Mouse (Mus musculus) liver, embryonic 12.5 days (tissue): ENCODE results near the gene Trim5. TPM values are rescaled to one million over a fixed set of nuclear protein-coding genes. Genes with fewer than 3 reads are reported as not detected.
"Not testable (repeated sequence)": the region's sequence is repeated elsewhere in the genome, so short reads cannot be mapped to it uniquely, and the experiment has no call there.

Experiments
- ATAC-seq: fragments of 200-750 bp; cut with Nextera tagmentation; 2 replicates; pipeline ENCODE4 v1.8.0; 2017; ENCODE audit warnings: moderate number of reproducible peaks, mild to moderate bottlenecking, moderate library complexity
- H3K27ac ChIP-seq: fragments of 300-500 bp; sonication (generic); 2 replicates; pipeline ENCODE4 v1.5.1; 2016; ENCODE audit warnings: mild to moderate bottlenecking
- H3K27me3 ChIP-seq: fragments of 300-500 bp; sonication (generic); replicated peaks from 2 replicates; pipeline ENCODE4 v1.6.1; 2016; ENCODE audit warnings: mild to moderate bottlenecking, moderate library complexity
- H3K36me3 ChIP-seq: fragments of 300-500 bp; sonication (generic); 2 replicates; pipeline ENCODE4 v1.6.1; 2016; ENCODE audit warnings: mild to moderate bottlenecking, moderate library complexity
- H3K4me1 ChIP-seq: fragments of 300-500 bp; sonication (generic); 2 replicates; pipeline ENCODE4 v1.6.1; 2016
- H3K4me2 ChIP-seq: fragments of 300-500 bp; sonication (generic); 2 replicates; pipeline ENCODE4 v1.6.1; 2016; ENCODE audit warnings: mild to moderate bottlenecking, moderate library complexity
- H3K4me3 ChIP-seq: fragments of 300-500 bp; sonication (generic); 2 replicates; pipeline ENCODE4 v1.5.1; 2016; ENCODE audit warnings: mild to moderate bottlenecking, moderate library complexity
- H3K9ac ChIP-seq: fragments of 300-500 bp; sonication (generic); 2 replicates; pipeline ENCODE4 v1.6.1; 2016; ENCODE audit warnings: mild to moderate bottlenecking, moderate library complexity
- H3K9me3 ChIP-seq: fragments of 300-500 bp; sonication (generic); replicated peaks from 2 replicates; pipeline ENCODE4 v1.6.1; 2016; ENCODE audit warnings: mild to moderate bottlenecking, moderate library complexity
- WGBS: fragments of 180-500 bp; shearing (Covaris S2); methylation state at CpG from one replicate; pipeline ENCODE4 v1.1.7; 2016; ENCODE audit not compliant: insufficient replicate concordance; 5-methylcytosine and 5-hydroxymethylcytosine counted together
- polyA plus RNA-seq: library from polyadenylated mRNA; unstranded; fragments of >200 nt; fragmentation: Nextera tagmentation; extraction: Ambion mirVana; gene quantifications from 2 replicates; pipeline ENCODE4 v1.2.1, GENCODE M21; 2016

Gene Trim5
- 0.33 and 0.38 TPM in 2 replicates for polyA plus RNA-seq

DNA sequence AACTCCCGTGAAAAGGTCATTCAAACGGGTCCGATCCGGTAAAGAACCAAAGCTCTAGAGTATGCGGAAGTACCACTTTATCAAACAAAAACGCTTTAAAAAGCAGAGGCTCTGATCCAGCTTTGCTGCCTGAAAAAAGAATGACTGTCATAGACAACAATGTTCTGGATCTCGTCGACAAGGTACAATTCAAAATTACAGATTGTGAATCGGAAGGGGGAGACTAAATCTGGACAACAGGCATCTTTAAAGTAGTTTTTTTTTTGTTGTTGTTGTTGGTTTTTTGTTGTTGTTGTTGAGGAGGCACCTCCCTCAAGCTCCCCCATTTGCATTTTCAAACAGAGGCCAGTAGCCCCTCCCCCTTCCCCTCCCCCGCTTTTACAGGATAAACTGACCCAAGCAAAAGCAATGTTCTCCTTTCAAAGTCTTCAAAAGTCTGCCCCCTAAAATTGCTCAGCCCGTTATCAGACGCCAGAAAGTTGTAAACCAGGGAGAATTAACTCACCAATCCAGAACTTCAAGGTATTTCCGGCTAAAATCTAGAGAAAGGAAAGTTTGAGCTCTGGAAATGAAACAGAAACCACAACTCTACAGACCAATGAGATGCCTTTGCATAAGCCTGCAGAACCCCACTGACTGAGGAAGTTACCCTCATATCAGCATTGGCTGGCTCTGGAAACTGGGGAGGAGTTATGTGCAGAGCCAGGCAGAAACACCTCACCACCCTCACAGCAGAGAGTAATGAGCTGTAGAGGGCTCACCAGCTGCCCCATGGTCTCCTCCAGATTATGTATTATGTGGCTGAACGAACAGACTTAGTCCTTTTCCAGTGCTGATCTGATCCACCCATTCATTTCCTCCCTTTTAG is at the start of gene Trim5:
Trim5 (minus strand) TSS at position 519 of the 868 bp plus-strand sequence.
- H3K27ac ChIP-seq, H3K36me3 ChIP-seq, H3K4me1 ChIP-seq, H3K27me3 ChIP-seq, H3K9me3 ChIP-seq: not testable (repeated sequence)
- Histone ChIP-seq H3K4me3 (peak within 1 kb of the TSS; percentile 50), H3K9ac (peak within 1 kb of the TSS; percentile 44; the same call in 1 of the 2 replicates), H3K4me2 (peak within 1 kb of the TSS; percentile 56)
- 28% methylated on average over 14 of the region's 14 CpGs for WGBS
- ATAC-seq, result peak; percentile 98

DNA sequence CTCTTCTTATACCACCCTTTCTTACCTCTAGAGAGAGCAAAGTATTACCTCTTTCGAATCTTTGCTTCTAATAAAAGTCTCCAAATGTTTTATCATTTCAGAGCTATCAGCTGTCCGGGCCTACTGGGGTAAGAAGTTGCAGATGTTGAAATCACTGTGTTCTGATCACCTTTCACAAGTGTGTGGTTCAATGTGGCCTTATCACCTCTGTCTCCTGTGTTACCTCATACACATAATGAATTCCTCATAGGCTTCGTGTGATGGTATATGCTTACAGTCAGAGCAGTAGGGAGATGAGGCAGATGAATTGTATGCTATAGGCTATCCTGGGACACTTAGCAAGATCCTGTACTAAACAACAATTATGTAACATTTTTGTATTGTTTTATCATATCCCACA is 47.7 kb upstream of the Trim5 start:
- H3K9ac ChIP-seq, result not testable (repeated sequence)
- 68% methylated on average over 3 of the region's 3 CpGs for WGBS

DNA sequence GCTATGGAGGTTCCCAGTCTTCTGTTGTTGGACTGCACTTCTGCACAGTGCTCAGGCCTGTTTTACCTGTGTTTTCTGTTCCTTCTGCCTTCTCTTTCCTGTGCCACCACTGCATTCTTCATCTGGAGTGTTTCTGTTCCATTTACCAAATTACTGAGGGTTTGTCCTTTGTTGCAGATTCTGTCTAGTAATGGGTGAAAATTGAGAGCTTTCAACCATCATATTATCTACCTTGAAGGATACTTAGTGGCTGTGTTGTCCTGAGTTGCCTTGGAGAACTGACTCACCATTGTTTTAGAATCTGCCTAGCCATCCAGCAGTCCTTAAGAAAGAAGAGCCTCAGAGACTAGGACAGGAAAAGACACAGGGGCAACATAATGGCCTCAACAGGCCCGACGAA is 41.3 kb upstream of the Trim5 start, which contains the start of gene Trim34b:
Trim34b (plus strand) TSS at position 301 of the 400 bp plus-strand sequence.
- H3K9ac ChIP-seq, H3K9me3 ChIP-seq, H3K27me3 ChIP-seq, H3K4me2 ChIP-seq, ATAC-seq, H3K27ac ChIP-seq, H3K4me3 ChIP-seq, H3K4me1 ChIP-seq, H3K36me3 ChIP-seq: not testable (repeated sequence)
- 72% methylated on average over 2 of the region's 2 CpGs for WGBS

More for the DNA sequence above, 47.7 kb upstream of the Trim5 start:
- H3K4me2 ChIP-seq, H3K36me3 ChIP-seq, H3K27ac ChIP-seq, H3K4me1 ChIP-seq, ATAC-seq, H3K4me3 ChIP-seq, H3K27me3 ChIP-seq, H3K9me3 ChIP-seq: not testable (repeated sequence)

DNA sequence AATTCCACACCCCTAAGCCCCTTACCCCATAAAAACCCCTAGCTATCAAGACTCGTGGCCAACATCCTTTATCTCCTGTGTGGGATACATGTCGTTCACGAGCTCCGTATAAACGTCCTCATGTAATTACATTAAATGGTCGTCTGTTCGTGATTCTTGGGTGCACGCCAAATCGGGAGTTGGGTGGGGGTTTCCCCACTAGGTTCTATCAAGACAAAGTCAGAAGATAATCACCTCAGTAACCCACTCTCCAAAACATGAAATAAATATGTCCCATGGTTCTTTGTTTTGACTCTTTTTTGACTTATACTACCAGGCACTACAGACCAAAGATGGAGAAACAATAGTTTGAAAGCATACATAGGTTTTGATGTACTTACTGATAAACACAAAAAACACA is 34.1 kb upstream of the Trim5 start:
- no peaks in the 10 kb centered on the region for H3K9me3 ChIP-seq
- 72% methylated on average over 9 of the region's 9 CpGs for WGBS
- no peak overlapping the region for H3K9ac ChIP-seq
- H3K4me2 ChIP-seq, result no peak overlapping the region
- H3K36me3 ChIP-seq, result no peaks in the 10 kb centered on the region
- ATAC-seq, result no peak
- H3K4me3 ChIP-seq, result no peak overlapping the region
- no peaks in the 10 kb centered on the region for H3K27me3 ChIP-seq
- H3K4me1 ChIP-seq, result no peaks in the 10 kb centered on the region
- H3K27ac ChIP-seq, result no peak overlapping the region

DNA sequence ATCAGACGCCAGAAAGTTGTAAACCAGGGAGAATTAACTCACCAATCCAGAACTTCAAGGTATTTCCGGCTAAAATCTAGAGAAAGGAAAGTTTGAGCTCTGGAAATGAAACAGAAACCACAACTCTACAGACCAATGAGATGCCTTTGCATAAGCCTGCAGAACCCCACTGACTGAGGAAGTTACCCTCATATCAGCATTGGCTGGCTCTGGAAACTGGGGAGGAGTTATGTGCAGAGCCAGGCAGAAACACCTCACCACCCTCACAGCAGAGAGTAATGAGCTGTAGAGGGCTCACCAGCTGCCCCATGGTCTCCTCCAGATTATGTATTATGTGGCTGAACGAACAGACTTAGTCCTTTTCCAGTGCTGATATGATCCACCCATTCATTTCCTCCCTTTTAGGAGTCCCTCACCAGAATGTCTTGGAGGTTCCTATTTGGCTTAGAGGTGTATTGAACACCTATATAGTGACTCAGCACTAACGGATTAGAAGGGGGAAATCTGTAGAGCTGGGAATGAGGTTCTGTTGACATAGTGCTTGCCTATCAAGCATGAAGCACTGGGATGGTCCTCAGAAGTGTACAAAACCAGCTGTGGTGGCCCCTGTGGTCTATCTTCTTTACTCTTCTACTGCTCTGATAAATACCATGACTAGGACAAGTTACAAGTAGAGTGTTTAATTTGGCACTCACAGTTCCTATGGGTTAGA is 27.6 kb upstream of the Trim5 start, which contains the start of gene Trim12a:
Trim12a (minus strand) TSS at position 98 of the 712 bp plus-strand sequence.
- Histone ChIP-seq H3K4me3 (peak within 1 kb of the TSS; percentile 59), H3K4me2 (peak within 1 kb of the TSS; percentile 64), H3K27ac (peak within 1 kb of the TSS; percentile 61), H3K9ac (peak within 1 kb of the TSS; percentile 58)
- 13% methylated on average over 4 of the region's 4 CpGs for WGBS
- H3K9me3 ChIP-seq, H3K27me3 ChIP-seq, H3K36me3 ChIP-seq, H3K4me1 ChIP-seq: not testable (repeated sequence)
- ATAC-seq, result peak; percentile 97

DNA sequence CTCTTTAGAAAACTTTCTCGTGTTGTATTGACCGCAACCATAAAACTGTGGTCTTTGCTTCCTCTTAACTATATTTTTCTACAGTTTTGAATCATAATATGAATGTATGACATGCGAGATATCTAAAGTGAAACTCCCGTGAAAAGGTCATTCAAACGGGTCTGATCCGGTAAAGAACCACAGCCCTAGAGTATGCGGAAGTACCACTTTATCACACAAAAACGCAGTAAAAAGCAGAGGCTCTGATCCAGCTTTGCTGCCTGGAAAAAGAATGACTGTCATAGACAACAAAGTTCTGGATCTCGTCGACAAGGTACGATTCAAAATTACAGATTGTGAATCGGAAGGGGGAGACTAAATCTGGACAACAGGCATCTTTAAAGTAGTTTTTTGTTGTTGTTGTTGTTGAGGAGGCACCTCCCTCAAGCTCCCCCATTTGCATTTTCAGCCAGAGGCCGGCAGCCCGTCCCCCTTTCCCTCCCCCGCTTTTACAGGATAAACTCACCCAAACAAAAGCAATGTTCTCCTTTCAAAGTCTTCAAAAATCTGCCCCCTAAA is 27.0 kb upstream of the Trim5 start:
- Histone ChIP-seq H3K4me2 (peak overlapping the region; percentile 64), H3K27me3 (no peaks in the 10 kb centered on the region), H3K9me3 (no peaks in the 10 kb centered on the region), H3K4me1 (0 out of 2 replicates have a peak, but pooled peaks cover 5% of the 10 kb centered on the region), H3K4me3 (peak overlapping the region; percentile 59), H3K27ac (peak overlapping the region; percentile 61), H3K36me3 (no peaks in the 10 kb centered on the region), H3K9ac (peak overlapping the region; percentile 58)
- 5% methylated on average over 15 of the region's 15 CpGs for WGBS
- ATAC-seq, result peak; percentile 79

DNA sequence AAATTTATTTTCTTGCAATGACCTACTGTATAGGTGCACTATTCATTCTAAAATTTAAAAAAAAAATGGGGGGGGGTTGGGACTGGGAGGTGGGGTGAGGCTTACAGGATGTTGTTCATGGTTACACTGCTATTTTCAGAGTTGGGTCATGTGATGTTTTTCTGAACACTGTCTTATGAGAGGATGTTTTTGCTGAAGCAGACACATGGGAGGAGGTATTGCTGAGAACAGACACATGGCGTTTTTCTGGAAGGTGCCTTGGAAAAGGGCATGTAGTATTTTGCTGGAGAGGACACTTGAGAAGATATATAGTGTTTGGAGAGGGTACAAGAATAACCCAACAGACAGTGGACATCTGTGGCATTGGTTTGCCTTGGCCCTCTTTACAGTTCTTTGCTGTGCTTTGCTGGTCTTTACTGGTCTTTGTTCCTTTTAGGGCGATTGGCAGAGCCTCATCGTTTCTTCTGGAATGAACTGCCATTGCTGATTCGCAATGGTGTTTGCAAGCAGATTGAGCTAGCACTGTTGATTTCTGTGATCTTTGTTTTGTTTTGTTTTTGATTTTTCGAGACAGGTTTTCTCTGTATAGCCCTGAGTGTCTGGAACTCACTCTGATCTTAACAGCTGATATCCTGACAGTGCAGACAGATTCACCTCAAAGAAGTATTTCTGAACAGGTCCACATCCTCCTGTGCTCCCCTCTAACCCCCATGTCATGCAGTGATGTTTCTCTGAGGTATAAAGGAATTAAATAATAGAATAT is 3.9 kb upstream of the Trim5 start:
- no peak for ATAC-seq
- H3K36me3 ChIP-seq, result no peaks in the 10 kb centered on the region
- H3K4me2 ChIP-seq, result no peak overlapping the region
- no peaks in the 10 kb centered on the region for H3K27me3 ChIP-seq
- no peak overlapping the region for H3K9ac ChIP-seq
- no peak overlapping the region for H3K4me3 ChIP-seq
- no peak overlapping the region for H3K27ac ChIP-seq
- H3K4me1 ChIP-seq, result no peaks in the 10 kb centered on the region
- no peaks in the 10 kb centered on the region for H3K9me3 ChIP-seq
- WGBS, result 62% methylated on average over 5 of the region's 5 CpGs

DNA sequence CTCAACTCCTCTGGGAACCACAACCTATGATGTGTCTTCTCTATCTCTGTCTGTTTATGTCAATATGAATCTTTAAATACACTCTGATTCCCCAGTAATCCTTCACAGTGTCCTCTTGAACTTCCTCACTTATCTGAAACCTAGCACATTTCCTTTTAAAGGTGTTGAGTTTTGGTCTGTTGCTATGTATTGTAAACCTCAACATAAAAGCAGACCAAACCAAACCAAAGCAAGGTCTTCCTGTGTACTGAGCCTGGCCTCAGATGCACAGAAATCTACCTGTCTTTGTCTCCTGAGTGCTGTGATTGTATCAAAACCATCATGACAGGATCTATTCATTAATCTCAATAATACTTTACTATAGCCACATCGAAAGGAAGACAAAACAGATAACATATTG is 2.7 kb upstream of the Trim5 start:
- Histone ChIP-seq H3K4me1 (no peaks in the 10 kb centered on the region), H3K4me2 (no peak overlapping the region), H3K9me3 (no peaks in the 10 kb centered on the region), H3K27me3 (no peaks in the 10 kb centered on the region), H3K9ac (no peak overlapping the region), H3K4me3 (no peak overlapping the region), H3K27ac (no peak overlapping the region), H3K36me3 (no peaks in the 10 kb centered on the region)
- WGBS, result 70% methylated on average over 1 of the region's 1 CpGs
- ATAC-seq, result no peak

DNA sequence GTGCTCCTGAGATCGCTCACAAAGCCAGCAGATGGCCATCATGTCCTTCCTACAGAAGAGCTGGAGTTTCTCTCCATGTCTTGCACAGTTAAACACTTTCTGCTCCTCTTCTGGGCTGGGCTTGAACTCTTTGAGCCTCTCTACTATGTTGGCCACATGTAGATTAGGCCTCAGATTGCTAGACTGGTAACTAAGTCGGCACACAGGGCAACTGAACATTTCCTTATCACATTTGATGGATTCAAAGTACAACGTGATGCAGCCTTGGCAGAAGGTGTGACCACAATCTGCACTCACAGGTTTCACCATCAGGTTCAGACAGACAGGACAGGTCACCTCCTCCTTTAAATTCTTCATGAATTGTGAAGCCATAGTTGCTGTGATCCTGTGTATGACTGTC is 8.5 kb downstream of the Trim5 start:
- H3K9ac ChIP-seq, H3K27me3 ChIP-seq, H3K4me3 ChIP-seq, H3K4me1 ChIP-seq, H3K9me3 ChIP-seq, ATAC-seq, H3K36me3 ChIP-seq, H3K27ac ChIP-seq, H3K4me2 ChIP-seq: not testable (repeated sequence)
- WGBS, result 53% methylated on average over 3 of the region's 3 CpGs

DNA sequence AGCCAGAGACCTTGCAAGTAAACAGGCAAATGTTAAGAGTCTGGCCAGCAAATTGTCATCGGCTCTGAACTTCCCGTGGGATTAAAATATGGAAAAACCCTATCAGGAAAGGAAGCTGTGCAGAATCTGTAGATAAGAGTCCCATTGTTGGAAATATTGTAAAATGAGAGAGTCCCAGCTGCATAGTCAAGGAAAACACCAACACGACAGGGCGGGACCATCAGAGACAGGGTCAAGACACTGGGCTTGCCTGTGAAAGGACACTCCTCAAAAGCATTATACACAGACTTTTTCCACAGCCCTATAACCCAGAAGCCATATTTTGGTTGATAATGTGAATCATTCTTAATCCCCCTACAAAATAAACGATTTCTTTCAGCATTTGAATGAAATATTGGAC is 22.6 kb downstream of the Trim5 start:
- not testable (repeated sequence) for H3K9me3 ChIP-seq, ATAC-seq, H3K4me2 ChIP-seq, H3K27ac ChIP-seq, H3K9ac ChIP-seq, H3K27me3 ChIP-seq, H3K36me3 ChIP-seq, H3K4me3 ChIP-seq, H3K4me1 ChIP-seq
- WGBS, result 52% methylated on average over 4 of the region's 5 CpGs

DNA sequence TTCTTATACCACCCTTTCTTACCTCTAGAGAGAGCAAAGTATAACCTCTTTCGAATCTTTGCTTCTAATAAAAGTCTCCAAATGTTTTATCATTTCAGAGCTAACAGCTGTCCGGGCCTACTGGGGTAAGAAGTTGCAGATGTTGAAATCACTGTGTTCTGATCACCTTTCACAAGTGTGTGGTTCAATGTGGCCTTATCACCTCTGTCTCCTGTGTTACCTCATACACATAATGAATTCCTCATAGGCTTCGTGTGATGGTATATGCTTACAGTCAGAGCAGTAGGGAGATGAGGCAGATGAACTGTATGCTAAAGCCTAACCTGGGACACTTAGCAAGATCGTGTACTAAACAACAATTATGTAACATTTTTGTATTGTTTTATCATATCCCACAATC is 27.5 kb downstream of the Trim5 start:
- H3K4me1 ChIP-seq, H3K9ac ChIP-seq, H3K27me3 ChIP-seq, H3K27ac ChIP-seq, H3K9me3 ChIP-seq, ATAC-seq, H3K4me3 ChIP-seq, H3K36me3 ChIP-seq, H3K4me2 ChIP-seq: not testable (repeated sequence)
- WGBS, result 60% methylated on average over 4 of the region's 4 CpGs
